Mouse (Mus musculus) liver, adult 2 months (tissue): ENCODE measurements around the gene Mvb12a.

ENCODE experiments used
- CTCF ChIP-seq: fragments of 200-500 bp; IDR thresholded peaks from 2 replicates; pipeline ENCODE4 v1.5.1; 2011; ENCODE audit warnings: low read depth, low read length, control low read depth
- POLR2A ChIP-seq: fragments of 200-500 bp; IDR thresholded peaks from 2 replicates; pipeline ENCODE4 v1.6.1; 2011; ENCODE audit warnings: low read length, control low read depth; ENCODE audit not compliant: insufficient read depth; ENCODE audit errors: extremely low read depth

DNA sequence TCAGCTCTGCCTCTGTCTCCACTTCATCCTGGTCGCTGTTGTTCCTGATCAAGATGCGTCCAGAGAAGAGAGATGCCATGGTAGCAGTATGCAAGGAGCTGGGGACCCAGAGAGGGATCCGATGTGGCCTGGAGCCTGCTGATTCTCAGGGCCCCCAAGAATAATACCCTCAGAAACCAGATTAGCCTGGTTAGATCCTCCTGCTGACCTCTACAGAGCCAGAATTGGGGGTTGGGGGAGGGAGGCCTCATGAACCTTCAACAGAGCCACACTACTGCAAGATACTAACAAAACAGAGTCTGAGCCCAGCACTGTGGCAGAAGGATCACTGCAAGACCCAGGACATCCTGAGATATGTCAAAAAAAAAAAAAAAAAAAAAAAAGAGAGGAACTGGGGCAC, 23.8 kb downstream of the Mvb12a start, which contains the start of gene Nxnl1:
- TF ChIP-seq POLR2A = no peak
- no peak for TF ChIP-seq CTCF
